Mouse (Mus musculus): ENCODE results near the gene Espn.

DNA sequence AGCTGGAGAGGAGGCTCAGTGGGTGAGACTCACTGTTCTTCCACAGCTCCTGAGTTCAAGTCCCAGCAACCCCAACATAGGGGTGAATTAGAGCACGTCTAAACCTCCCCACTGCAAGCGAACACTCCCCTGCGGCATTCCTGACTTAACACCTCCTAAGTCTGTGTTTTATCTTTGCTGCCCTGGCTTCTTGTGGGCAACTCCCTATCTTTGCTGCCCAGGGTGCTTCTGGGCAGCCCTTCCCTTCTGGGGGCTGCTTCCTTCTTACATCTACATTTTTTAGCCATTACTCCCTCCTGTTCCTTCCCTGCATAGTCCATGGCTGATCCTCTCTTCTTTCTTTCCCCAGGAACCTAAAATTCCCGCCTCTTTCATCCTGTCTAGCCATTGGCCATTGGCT is 41.5 kb downstream of the Espn start:
- no peak for TF ChIP-seq CTCF (IDR thresholded peaks at IDR 0.05; ENCODE audit: low read depth)
- no peak for TF ChIP-seq EP300 (optimal IDR thresholded peaks at IDR 0.05)

All from stomach, postnatal 0 days (tissue).